Mouse (Mus musculus) CH12.LX (cell line): ENCODE results near the gene Borcs6.

Source experiments
- E2F4 ChIP-seq: IDR thresholded peaks from 2 replicates; pipeline ENCODE4 v1.6.1; 2011; ENCODE audit warnings: low read depth, low read length, improper control_type of control experiment; ENCODE audit not compliant: insufficient replicate concordance
- UBTF ChIP-seq: IDR thresholded peaks from 2 replicates; pipeline ENCODE4 v1.6.1; 2012; ENCODE audit warnings: low read depth, mild to moderate bottlenecking, inconsistent platforms, low read length, improper control_type of control experiment, moderate library complexity

DNA sequence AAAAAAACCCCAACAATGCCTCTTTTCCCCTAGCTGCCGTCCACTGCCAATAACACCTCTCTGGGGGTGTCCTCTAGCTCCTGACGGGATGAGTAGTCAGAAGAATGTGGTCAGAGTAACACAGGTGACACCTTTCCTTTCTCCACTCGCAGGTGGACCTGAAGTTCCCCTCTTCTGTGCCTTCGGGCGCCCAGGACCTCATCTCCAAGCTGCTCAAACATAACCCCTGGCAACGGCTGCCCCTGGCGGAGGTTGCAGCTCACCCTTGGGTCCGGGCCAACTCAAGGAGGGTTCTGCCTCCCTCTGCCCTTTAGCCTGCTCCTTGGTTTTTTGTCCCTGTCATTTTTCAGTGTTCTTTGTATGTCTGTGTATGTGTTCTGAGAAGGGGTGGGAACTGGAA lies 8.8 kb upstream of the Borcs6 start:
- TF ChIP-seq UBTF (no peak), E2F4 (no peak)
